Mouse (Mus musculus): ENCODE measurements around the gene Nphp3. TPM values are rescaled to one million over a fixed set of nuclear protein-coding genes. Genes with fewer than 3 reads are reported as not detected.

Gene Nphp3
- polyA plus RNA-seq, 1 experiment from 2014 or later: 7.3 TPM

GRCm38 (mm10) chr9:104079379-104079778 is 77.0 kb downstream of the Nphp3 start:
- Histone ChIP-seq H3K27ac (ENCODE audit: low read depth, low read length) (no peak overlapping the region), H3K4me1 (ENCODE audit: control insufficient read depth, insufficient read depth, low read length) (no peaks in the 10 kb centered on the region), H3K9ac (ENCODE audit: low read depth, low read length) (no peak overlapping the region), H3K36me3 (ENCODE audit: control insufficient read depth, insufficient read depth, low read length) (no peaks in the 10 kb centered on the region; the same call in 1 of the 2 replicates), H3K27me3 (ENCODE audit: control insufficient read depth, insufficient read depth, low read length) (no peaks in the 10 kb centered on the region), H3K4me2 (replicated peaks; ENCODE audit: low read depth, low read length) (no peak overlapping the region), H3K9me3 (ENCODE audit: control insufficient read depth, low read length) (no peaks in the 10 kb centered on the region), H3K4me3 (ENCODE audit: low read length) (no peak overlapping the region)
- WGBS: 49% methylated on average over 5 of the region's 5 CpGs
- no peak for ATAC-seq (ENCODE audit: low FRiP score, low TSS enrichment)

- Histone ChIP-seq H3K36me3 (ENCODE audit: control insufficient read depth, insufficient read depth, low read length) (no peaks in the 10 kb centered on the region; the same call in 1 of the 2 replicates), H3K4me3 (ENCODE audit: low read length) (no peak overlapping the region), H3K27me3 (ENCODE audit: control insufficient read depth, insufficient read depth, low read length) (no peaks in the 10 kb centered on the region), H3K9me3 (ENCODE audit: control insufficient read depth, low read length) (no peaks in the 10 kb centered on the region), H3K4me1 (ENCODE audit: control insufficient read depth, insufficient read depth, low read length) (no peaks in the 10 kb centered on the region), H3K9ac (ENCODE audit: low read depth, low read length) (no peak overlapping the region), H3K27ac (ENCODE audit: low read depth, low read length) (no peak overlapping the region), H3K4me2 (replicated peaks; ENCODE audit: low read depth, low read length) (no peak overlapping the region)
- 77% methylated on average over 3 of the region's 3 CpGs for WGBS
- ATAC-seq (ENCODE audit: low FRiP score, low TSS enrichment): no peak
Observed at GRCm38 (mm10) chr9:104080038-104080437, 77.7 kb downstream of the Nphp3 start.

GRCm38 (mm10) chr9:104085730-104086429 is 83.5 kb downstream of the Nphp3 start:
- H3K4me2 ChIP-seq (replicated peaks; ENCODE audit: low read depth, low read length): no peak overlapping the region
- 60% methylated on average over 4 of the region's 4 CpGs for WGBS
- H3K9me3 ChIP-seq (ENCODE audit: control insufficient read depth, low read length): no peaks in the 10 kb centered on the region
- H3K4me1 ChIP-seq (ENCODE audit: control insufficient read depth, insufficient read depth, low read length): no peaks in the 10 kb centered on the region
- ATAC-seq (ENCODE audit: low FRiP score, low TSS enrichment): no peak
- H3K36me3 ChIP-seq (ENCODE audit: control insufficient read depth, insufficient read depth, low read length): no peaks in the 10 kb centered on the region; the same call in 1 of the 2 replicates
- H3K27me3 ChIP-seq (ENCODE audit: control insufficient read depth, insufficient read depth, low read length): no peaks in the 10 kb centered on the region
- no peak overlapping the region for H3K9ac ChIP-seq (ENCODE audit: low read depth, low read length)
- H3K4me3 ChIP-seq (ENCODE audit: low read length): no peak overlapping the region
- no peak overlapping the region for H3K27ac ChIP-seq (ENCODE audit: low read depth, low read length)

GRCm38 (mm10) chr9:104088555-104088954 is 86.2 kb downstream of the Nphp3 start:
- no peaks in the 10 kb centered on the region for H3K4me1 ChIP-seq (ENCODE audit: control insufficient read depth, insufficient read depth, low read length)
- H3K27ac ChIP-seq (ENCODE audit: low read depth, low read length): no peak overlapping the region
- no peaks in the 10 kb centered on the region for H3K9me3 ChIP-seq (ENCODE audit: control insufficient read depth, low read length)
- ATAC-seq (ENCODE audit: low FRiP score, low TSS enrichment): no peak
- H3K9ac ChIP-seq (ENCODE audit: low read depth, low read length): no peak overlapping the region
- H3K27me3 ChIP-seq (ENCODE audit: control insufficient read depth, insufficient read depth, low read length): no peaks in the 10 kb centered on the region
- 68% methylated on average over 8 of the region's 8 CpGs for WGBS
- H3K4me2 ChIP-seq (replicated peaks; ENCODE audit: low read depth, low read length): no peak overlapping the region
- no peaks in the 10 kb centered on the region for H3K36me3 ChIP-seq (ENCODE audit: control insufficient read depth, insufficient read depth, low read length)
- H3K4me3 ChIP-seq (ENCODE audit: low read length): no peak overlapping the region

- 94% methylated on average over 5 of the region's 5 CpGs for WGBS
- Histone ChIP-seq H3K4me2 (replicated peaks; ENCODE audit: low read depth, low read length) (no peak overlapping the region), H3K36me3 (ENCODE audit: control insufficient read depth, insufficient read depth, low read length) (no peaks in the 10 kb centered on the region), H3K4me1 (ENCODE audit: control insufficient read depth, insufficient read depth, low read length) (no peaks in the 10 kb centered on the region), H3K9me3 (ENCODE audit: control insufficient read depth, low read length) (no peaks in the 10 kb centered on the region), H3K27me3 (ENCODE audit: control insufficient read depth, insufficient read depth, low read length) (no peaks in the 10 kb centered on the region), H3K9ac (ENCODE audit: low read depth, low read length) (no peak overlapping the region), H3K27ac (ENCODE audit: low read depth, low read length) (no peak overlapping the region), H3K4me3 (ENCODE audit: low read length) (no peak overlapping the region)
- no peak for ATAC-seq (ENCODE audit: low FRiP score, low TSS enrichment)
Observed at GRCm38 (mm10) chr9:104092945-104093344, 90.6 kb downstream of the Nphp3 start.

Other genes starting within 250 kb of the Nphp3 start
- gene Tmem108, start 240.7 kb upstream of the Nphp3 start, polyA plus RNA-seq (2014; fragmentation: Nextera tagmentation; extraction: Ambion mirVana): 6.7 and 10.8 TPM in 2 replicates
- gene Gm28305, start 38.1 kb downstream of the Nphp3 start, polyA plus RNA-seq (2014; fragmentation: Nextera tagmentation; extraction: Ambion mirVana): not detected in 2 replicates
- gene Uba5, start 60.6 kb downstream of the Nphp3 start, polyA plus RNA-seq (2014; fragmentation: Nextera tagmentation; extraction: Ambion mirVana): 44.7 and 59.3 TPM in 2 replicates
- 6.7 and 11.0 TPM in 2 replicates for gene Acad11, start 60.8 kb downstream of the Nphp3 start, polyA plus RNA-seq (2014; fragmentation: Nextera tagmentation; extraction: Ambion mirVana)
- gene Ackr4, start 124.4 kb downstream of the Nphp3 start, polyA plus RNA-seq (2014; fragmentation: Nextera tagmentation; extraction: Ambion mirVana): 0.43 and 1.3 TPM in 2 replicates

Measured in kidney, embryonic 14.5 days (tissue).